Mouse (Mus musculus): Measurements from ENCODE around the gene Gyg.
"Not testable (repeated sequence)": the region's sequence is repeated elsewhere in the genome, so short reads cannot be mapped to it uniquely, and the experiment has no call there.

The Gyg gene

GRCm38 (mm10) chr3:20131350-20131720 is 23.8 kb downstream of the Gyg start:
- no peak for DNase-seq (ENCODE audit: low spot score in 2 of 2)

GRCm38 (mm10) chr3:20130456-20131349 is 24.4 kb downstream of the Gyg start:
- no peak for DNase-seq (ENCODE audit: low spot score in 2 of 2)

- DNase-seq (ENCODE audit: low spot score in 2 of 2) = no peak
Observed at GRCm38 (mm10) chr3:20129491-20129890, 25.6 kb downstream of the Gyg start.

- no peak for DNase-seq (ENCODE audit: low spot score in 2 of 2)
Observed at GRCm38 (mm10) chr3:20127047-20127595, 28.0 kb downstream of the Gyg start.

GRCm38 (mm10) chr3:20125604-20126003 is 29.5 kb downstream of the Gyg start:
- no peak for DNase-seq (ENCODE audit: low spot score in 2 of 2)

- not testable (repeated sequence) for DNase-seq (ENCODE audit: low spot score in 2 of 2)
Observed at GRCm38 (mm10) chr3:20121582-20121981, 33.5 kb downstream of the Gyg start.

GRCm38 (mm10) chr3:20119686-20120244 is 35.4 kb downstream of the Gyg start:
- no peak for DNase-seq (ENCODE audit: low spot score in 2 of 2)

GRCm38 (mm10) chr3:20119044-20119591 is 36.0 kb downstream of the Gyg start:
- no peak for DNase-seq (ENCODE audit: low spot score in 2 of 2)

- DNase-seq (ENCODE audit: low spot score in 2 of 2) = no peak
Observed at GRCm38 (mm10) chr3:20111913-20112312, 43.2 kb downstream of the Gyg start.

GRCm38 (mm10) chr3:20108881-20109280 is 46.2 kb downstream of the Gyg start:
- no peak for DNase-seq (ENCODE audit: low spot score in 2 of 2)

GRCm38 (mm10) chr3:20104776-20105175 is 50.3 kb downstream of the Gyg start:
- no peak for DNase-seq (ENCODE audit: low spot score in 2 of 2)

- DNase-seq (ENCODE audit: low spot score in 2 of 2) = no peak
Observed at GRCm38 (mm10) chr3:20104318-20104717, 50.8 kb downstream of the Gyg start.

GRCm38 (mm10) chr3:20103830-20104229 is 51.3 kb downstream of the Gyg start:
- DNase-seq (ENCODE audit: low spot score in 2 of 2) = no peak

GRCm38 (mm10) chr3:20082161-20082560 is 73.0 kb downstream of the Gyg start:
- no peak for DNase-seq (ENCODE audit: low spot score in 2 of 2)

GRCm38 (mm10) chr3:20076145-20077053 is 78.7 kb downstream of the Gyg start:
- DNase-seq (ENCODE audit: low spot score in 2 of 2) = no peak
